Mouse (Mus musculus): Measurements from ENCODE around the gene Cpe. TPM values are rescaled to one million over a fixed set of nuclear protein-coding genes. Genes with fewer than 3 reads are reported as not detected.
"Not testable (repeated sequence)": the region's sequence is repeated elsewhere in the genome, so short reads cannot be mapped to it uniquely, and the experiment has no call there.

Cpe gene
- polyA plus RNA-seq, 1 experiment from 2014 or later: 81.6 TPM

DNA sequence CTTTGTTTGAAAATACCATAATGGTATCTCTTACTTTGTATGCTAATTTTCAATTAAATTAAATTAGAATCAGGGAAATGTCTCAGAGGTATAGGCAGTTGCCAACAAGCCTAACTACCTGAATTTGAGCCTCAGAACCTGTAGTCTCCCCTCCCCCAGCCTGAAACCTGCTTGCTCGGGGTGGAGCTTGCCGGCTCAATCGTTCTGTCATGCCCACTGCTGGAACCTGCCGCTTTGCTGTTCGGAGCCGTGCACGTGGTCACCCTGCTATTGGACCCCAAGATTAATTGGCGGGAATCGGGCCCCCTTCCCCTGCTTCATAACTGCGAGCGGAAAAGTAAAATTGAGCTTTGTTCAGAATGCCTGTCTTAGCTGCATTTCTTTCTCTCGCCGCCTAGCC is 26.5 kb downstream of the Cpe start:
- not testable (repeated sequence) for H3K27me3 ChIP-seq (replicated peaks; ENCODE audit: low read depth, poor library complexity, severe bottlenecking); H3K36me3 ChIP-seq (replicated peaks); H3K27ac ChIP-seq (replicated peaks); H3K4me1 ChIP-seq; H3K4me3 ChIP-seq; DNase-seq (ENCODE audit: low spot score); H3K9me3 ChIP-seq
- 65% methylated on average over 13 of the region's 13 CpGs for WGBS

- Histone ChIP-seq H3K27me3 (replicated peaks; ENCODE audit: low read depth, poor library complexity, severe bottlenecking) (no peaks in the 10 kb centered on the region), H3K9me3 (no peaks in the 10 kb centered on the region), H3K36me3 (replicated peaks) (no peaks in the 10 kb centered on the region), H3K4me1 (no peaks in the 10 kb centered on the region), H3K4me3 (no peak overlapping the region), H3K27ac (replicated peaks) (no peak overlapping the region)
- 79% methylated on average over 3 of the region's 3 CpGs for WGBS
- DNase-seq (ENCODE audit: low spot score): no peak
Observed at GRCm38 (mm10) chr8:64665563-64665962, 27.3 kb downstream of the Cpe start.

DNA sequence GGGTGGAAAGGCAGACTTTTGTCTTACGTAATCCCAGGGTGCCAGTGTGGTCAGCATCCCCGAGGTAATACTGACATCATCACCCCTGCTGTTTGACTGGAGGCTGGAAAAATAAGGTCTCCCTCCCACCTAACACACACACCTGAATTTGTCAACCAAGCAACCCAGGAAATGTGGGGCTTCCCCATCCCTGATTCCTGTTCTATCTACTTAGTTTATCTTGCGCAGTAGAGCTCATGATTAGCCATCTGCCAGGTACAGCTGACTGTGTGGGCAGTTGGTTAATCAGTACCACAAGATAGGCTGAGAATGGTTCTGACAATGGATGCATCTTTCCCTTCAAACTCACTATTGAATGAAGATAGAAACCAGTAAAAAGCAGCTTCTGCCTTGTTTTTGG is 28.0 kb downstream of the Cpe start:
- no peak overlapping the region for H3K4me3 ChIP-seq
- H3K36me3 ChIP-seq (replicated peaks): no peaks in the 10 kb centered on the region
- no peaks in the 10 kb centered on the region for H3K27me3 ChIP-seq (replicated peaks; ENCODE audit: low read depth, poor library complexity, severe bottlenecking)
- no peak overlapping the region for H3K27ac ChIP-seq (replicated peaks)
- 68% methylated on average over 3 of the region's 3 CpGs for WGBS
- no peak for DNase-seq (ENCODE audit: low spot score)
- H3K9me3 ChIP-seq: no peaks in the 10 kb centered on the region
- H3K4me1 ChIP-seq: no peaks in the 10 kb centered on the region

GRCm38 (mm10) chr8:64664350-64664749 is 28.5 kb downstream of the Cpe start:
- DNase-seq (ENCODE audit: low spot score): no peak
- Histone ChIP-seq H3K9me3 (no peaks in the 10 kb centered on the region), H3K36me3 (replicated peaks) (no peaks in the 10 kb centered on the region), H3K4me1 (no peaks in the 10 kb centered on the region), H3K4me3 (no peak overlapping the region), H3K27me3 (replicated peaks; ENCODE audit: low read depth, poor library complexity, severe bottlenecking) (no peaks in the 10 kb centered on the region), H3K27ac (replicated peaks) (no peak overlapping the region)
- 41% methylated on average over 2 of the region's 2 CpGs for WGBS

DNA sequence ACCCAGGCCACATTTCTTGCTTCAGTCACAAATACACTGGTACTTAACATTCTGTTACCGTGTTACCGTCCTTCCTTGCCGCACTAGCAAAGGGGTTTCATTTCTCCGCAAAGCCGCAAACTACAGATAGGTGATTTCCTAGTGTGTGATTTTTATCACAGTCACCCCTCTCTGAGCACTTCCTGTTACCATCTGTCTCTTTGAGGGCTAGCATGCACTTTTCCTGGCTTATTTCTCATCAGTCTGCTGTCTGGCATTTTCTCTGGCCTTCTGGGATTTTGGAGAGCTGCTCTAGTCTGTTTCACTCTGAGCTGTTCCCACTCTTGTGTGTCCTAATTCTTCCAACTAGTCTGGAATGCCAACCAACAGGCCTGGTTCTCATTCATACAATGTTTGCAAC is 33.8 kb downstream of the Cpe start:
- no peaks in the 10 kb centered on the region; the same call in 1 of the 2 replicates for H3K4me1 ChIP-seq
- no peak overlapping the region for H3K27ac ChIP-seq (replicated peaks)
- 96% methylated on average over 5 of the region's 5 CpGs for WGBS

GRCm38 (mm10) chr8:64657980-64658401 is 34.9 kb downstream of the Cpe start:
- H3K27me3 ChIP-seq (replicated peaks; ENCODE audit: low read depth, poor library complexity, severe bottlenecking): no peaks in the 10 kb centered on the region
- DNase-seq (ENCODE audit: low spot score): no peak
- 83% methylated on average over 4 of the region's 4 CpGs for WGBS
- no peaks in the 10 kb centered on the region for H3K9me3 ChIP-seq
- H3K27ac ChIP-seq (replicated peaks): 0 out of 2 replicates have a peak overlapping the region, but pooled peaks have one; percentile 24
- H3K36me3 ChIP-seq (replicated peaks): 0 out of 2 replicates have a peak, but pooled peaks cover 2% of the 10 kb centered on the region
- no peak overlapping the region for H3K4me3 ChIP-seq
- H3K4me1 ChIP-seq: no peaks in the 10 kb centered on the region; the same call in 1 of the 2 replicates

More for the DNA sequence above, 33.8 kb downstream of the Cpe start:
- H3K36me3 ChIP-seq (replicated peaks): 0 out of 2 replicates have a peak, but pooled peaks cover 2% of the 10 kb centered on the region
- no peaks in the 10 kb centered on the region for H3K27me3 ChIP-seq (replicated peaks; ENCODE audit: low read depth, poor library complexity, severe bottlenecking)
- no peak for DNase-seq (ENCODE audit: low spot score)
- no peaks in the 10 kb centered on the region for H3K9me3 ChIP-seq
- H3K4me3 ChIP-seq: no peak overlapping the region

- Histone ChIP-seq H3K27me3 (replicated peaks; ENCODE audit: low read depth, poor library complexity, severe bottlenecking) (no peaks in the 10 kb centered on the region), H3K9me3 (no peaks in the 10 kb centered on the region), H3K4me3 (no peak overlapping the region), H3K27ac (replicated peaks) (no peak overlapping the region), H3K4me1 (no peaks in the 10 kb centered on the region; the same call in 1 of the 2 replicates), H3K36me3 (replicated peaks) (0 out of 2 replicates have a peak, but pooled peaks cover 2% of the 10 kb centered on the region)
- no peak for DNase-seq (ENCODE audit: low spot score)
- WGBS: 33% methylated on average over 7 of the region's 7 CpGs
Observed at GRCm38 (mm10) chr8:64657517-64657916, 35.3 kb downstream of the Cpe start.

DNA sequence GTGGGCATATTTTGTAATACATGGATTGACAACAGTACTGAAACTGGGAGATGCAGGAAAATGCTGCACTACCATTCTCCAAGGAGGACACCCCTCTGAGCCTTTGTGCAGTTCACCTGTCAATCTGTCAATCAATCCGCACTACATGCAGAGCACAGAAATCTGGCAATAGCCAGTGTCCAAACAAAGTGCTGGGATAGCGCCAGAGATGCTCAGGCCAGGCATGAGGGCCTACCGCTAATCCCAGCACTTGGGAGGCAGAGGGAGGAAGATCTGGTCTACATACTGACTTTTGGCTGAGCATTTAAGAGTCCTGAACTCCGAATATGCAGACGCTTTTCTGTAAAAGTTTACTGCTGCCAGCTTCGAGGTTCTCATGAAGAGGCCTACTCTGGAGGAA is 37.0 kb downstream of the Cpe start:
- no peaks in the 10 kb centered on the region for H3K27me3 ChIP-seq (replicated peaks; ENCODE audit: low read depth, poor library complexity, severe bottlenecking)
- no peaks in the 10 kb centered on the region for H3K9me3 ChIP-seq
- no peak for DNase-seq (ENCODE audit: low spot score)
- H3K27ac ChIP-seq (replicated peaks): no peak overlapping the region
- H3K4me3 ChIP-seq: no peak overlapping the region
- H3K4me1 ChIP-seq: no peaks in the 10 kb centered on the region; the same call in 1 of the 2 replicates
- H3K36me3 ChIP-seq (replicated peaks): 0 out of 2 replicates have a peak, but pooled peaks cover 2% of the 10 kb centered on the region
- 87% methylated on average over 6 of the region's 6 CpGs for WGBS

GRCm38 (mm10) chr8:64655087-64655486 is 37.8 kb downstream of the Cpe start:
- WGBS: 78% methylated on average over 2 of the region's 2 CpGs
- H3K27ac ChIP-seq (replicated peaks): no peak overlapping the region
- H3K9me3 ChIP-seq: no peaks in the 10 kb centered on the region
- H3K36me3 ChIP-seq (replicated peaks): 0 out of 2 replicates have a peak, but pooled peaks cover 2% of the 10 kb centered on the region
- H3K4me3 ChIP-seq: no peak overlapping the region
- no peaks in the 10 kb centered on the region for H3K27me3 ChIP-seq (replicated peaks; ENCODE audit: low read depth, poor library complexity, severe bottlenecking)
- no peaks in the 10 kb centered on the region; the same call in 1 of the 2 replicates for H3K4me1 ChIP-seq
- no peak for DNase-seq (ENCODE audit: low spot score)

DNA sequence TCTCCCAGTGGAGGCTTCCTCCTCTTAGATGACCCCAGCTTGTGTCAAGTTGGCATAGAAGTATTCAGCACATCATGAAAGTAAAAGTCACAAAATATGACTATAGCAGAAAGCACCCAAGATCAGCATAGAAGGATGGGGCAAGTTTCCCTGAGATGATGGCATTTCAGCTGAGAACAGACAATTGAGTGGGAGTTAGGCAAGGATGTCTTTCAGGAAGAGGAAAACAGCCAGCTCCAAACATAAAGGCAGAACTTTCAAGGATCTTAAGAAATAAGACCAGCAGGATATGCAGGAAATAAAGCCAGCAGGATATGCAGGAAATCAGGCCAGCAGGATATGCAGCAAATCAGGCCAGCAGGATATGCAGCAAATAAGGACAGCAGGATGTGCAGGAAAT is 40.6 kb downstream of the Cpe start:
- H3K27ac ChIP-seq (replicated peaks): no peak overlapping the region
- H3K4me3 ChIP-seq: no peak overlapping the region
- no peaks in the 10 kb centered on the region for H3K9me3 ChIP-seq
- H3K27me3 ChIP-seq (replicated peaks; ENCODE audit: low read depth, poor library complexity, severe bottlenecking): no peaks in the 10 kb centered on the region
- no peaks in the 10 kb centered on the region for H3K4me1 ChIP-seq
- DNase-seq (ENCODE audit: low spot score): no peak
- 0 out of 2 replicates have a peak, but pooled peaks cover 2% of the 10 kb centered on the region for H3K36me3 ChIP-seq (replicated peaks)

GRCm38 (mm10) chr8:64648063-64648462 is 44.8 kb downstream of the Cpe start:
- H3K36me3 ChIP-seq (replicated peaks): no peaks in the 10 kb centered on the region
- H3K27me3 ChIP-seq (replicated peaks; ENCODE audit: low read depth, poor library complexity, severe bottlenecking): no peaks in the 10 kb centered on the region
- no peak for DNase-seq (ENCODE audit: low spot score)
- H3K4me1 ChIP-seq: no peaks in the 10 kb centered on the region
- WGBS: 91% methylated on average over 4 of the region's 4 CpGs
- H3K9me3 ChIP-seq: no peaks in the 10 kb centered on the region
- H3K27ac ChIP-seq (replicated peaks): no peak overlapping the region
- H3K4me3 ChIP-seq: no peak overlapping the region

DNA sequence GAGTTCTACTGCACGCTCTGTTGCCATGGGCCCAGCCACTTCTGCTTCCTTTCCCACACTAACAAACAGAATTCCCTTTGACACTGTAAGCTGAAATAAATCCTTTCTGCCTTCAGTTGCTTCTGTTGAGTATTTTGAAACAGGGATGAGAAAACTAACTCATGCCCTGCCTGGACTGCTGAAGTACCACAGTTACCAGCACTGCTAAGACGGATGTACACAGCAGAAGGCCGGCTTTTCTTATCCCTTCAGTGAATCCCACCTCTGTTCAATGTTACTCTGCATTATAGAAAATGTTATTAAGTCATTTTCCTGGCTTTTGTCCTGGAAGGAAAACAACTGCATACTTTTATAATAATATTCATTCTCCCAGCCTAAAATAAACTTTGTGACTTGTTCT is 45.7 kb downstream of the Cpe start:
- H3K36me3 ChIP-seq (replicated peaks): no peaks in the 10 kb centered on the region
- no peak overlapping the region for H3K4me3 ChIP-seq
- no peaks in the 10 kb centered on the region for H3K4me1 ChIP-seq
- no peaks in the 10 kb centered on the region for H3K9me3 ChIP-seq
- H3K27me3 ChIP-seq (replicated peaks; ENCODE audit: low read depth, poor library complexity, severe bottlenecking): no peaks in the 10 kb centered on the region
- no peak overlapping the region for H3K27ac ChIP-seq (replicated peaks)
- DNase-seq (ENCODE audit: low spot score): no peak
- 93% methylated on average over 3 of the region's 3 CpGs for WGBS

- Histone ChIP-seq H3K27ac (replicated peaks) (no peak overlapping the region), H3K9me3 (no peaks in the 10 kb centered on the region), H3K36me3 (replicated peaks) (no peaks in the 10 kb centered on the region), H3K4me3 (no peak overlapping the region), H3K4me1 (no peaks in the 10 kb centered on the region), H3K27me3 (replicated peaks; ENCODE audit: low read depth, poor library complexity, severe bottlenecking) (no peaks in the 10 kb centered on the region)
- DNase-seq (ENCODE audit: low spot score): no peak
- 91% methylated on average over 5 of the region's 5 CpGs for WGBS
Observed at GRCm38 (mm10) chr8:64646421-64646820, 46.4 kb downstream of the Cpe start.

Measured in embryonic facial prominence, embryonic 10.5 days (tissue).